Mouse (Mus musculus) cerebellum, adult (tissue): Measurements from ENCODE around the gene Cenpo.

Experiments used
- ATAC-seq: cut with Nextera tagmentation; 2 replicates; pipeline ENCODE4 v1.9.2; 2017; ENCODE audit warnings: mild to moderate bottlenecking, moderate library complexity, mixed read lengths; ENCODE audit not compliant: insufficient number of reproducible peaks, low FRiP score, low TSS enrichment

Gene Cenpo

GRCm38 (mm10) chr12:4201454-4202200 is 32.5 kb downstream of the Cenpo start:
- no peak for ATAC-seq

GRCm38 (mm10) chr12:4199271-4199670 is 34.8 kb downstream of the Cenpo start:
- no peak for ATAC-seq

GRCm38 (mm10) chr12:4198702-4199101 is 35.4 kb downstream of the Cenpo start:
- no peak for ATAC-seq

GRCm38 (mm10) chr12:4194643-4195042 is 39.5 kb downstream of the Cenpo start:
- ATAC-seq, result no peak

- ATAC-seq, result no peak
Observed at GRCm38 (mm10) chr12:4193025-4193740, 40.9 kb downstream of the Cenpo start.

- peak; percentile 69 for ATAC-seq
Observed at GRCm38 (mm10) chr12:4192514-4192913, 41.6 kb downstream of the Cenpo start.

- ATAC-seq, result no peak
Observed at GRCm38 (mm10) chr12:4189060-4189447, 45.0 kb downstream of the Cenpo start.

- ATAC-seq, result 0 out of 2 replicates have a peak, but pooled peaks have one; percentile 26
Observed at GRCm38 (mm10) chr12:4188171-4189059, 45.7 kb downstream of the Cenpo start.

- ATAC-seq, result no peak
Observed at GRCm38 (mm10) chr12:4184648-4185047, 49.4 kb downstream of the Cenpo start.

GRCm38 (mm10) chr12:4180507-4180906 is 53.6 kb downstream of the Cenpo start:
- ATAC-seq, result no peak

- no peak for ATAC-seq
Observed at GRCm38 (mm10) chr12:4179671-4180233, 54.3 kb downstream of the Cenpo start.

- no peak for ATAC-seq
Observed at GRCm38 (mm10) chr12:4178839-4179238, 55.3 kb downstream of the Cenpo start.

- ATAC-seq, result peak; percentile 38
Observed at GRCm38 (mm10) chr12:4173108-4173790, 60.8 kb downstream of the Cenpo start.

GRCm38 (mm10) chr12:4169622-4170021 is 64.5 kb downstream of the Cenpo start:
- no peak for ATAC-seq

- no peak for ATAC-seq
Observed at GRCm38 (mm10) chr12:4169058-4169457, 65.0 kb downstream of the Cenpo start.

- ATAC-seq, result no peak
Observed at GRCm38 (mm10) chr12:4166970-4167369, 67.1 kb downstream of the Cenpo start.

GRCm38 (mm10) chr12:4162886-4163285 is 71.2 kb downstream of the Cenpo start:
- no peak for ATAC-seq

GRCm38 (mm10) chr12:4160322-4160721 is 73.8 kb downstream of the Cenpo start:
- no peak for ATAC-seq

- no peak for ATAC-seq
Observed at GRCm38 (mm10) chr12:4158868-4159632, 75.0 kb downstream of the Cenpo start.
